Mouse (Mus musculus): Measurements from ENCODE around the gene Schip1. TPM values are rescaled to one million over a fixed set of nuclear protein-coding genes. Genes with fewer than 3 reads are reported as not detected.

The Schip1 gene
- polyA plus RNA-seq, 1 experiment from 2014 or later: 37.1 TPM

- Histone ChIP-seq H3K4me3 (ENCODE audit: low read depth, low read length) (no peak overlapping the region), H3K36me3 (ENCODE audit: control insufficient read depth, insufficient read depth, low read length) (no peaks in the 10 kb centered on the region), H3K27me3 (replicated peaks; ENCODE audit: control insufficient read depth, insufficient read depth, low read length) (no peaks in the 10 kb centered on the region), H3K9me3 (ENCODE audit: control insufficient read depth, low read length) (no peaks in the 10 kb centered on the region), H3K9ac (ENCODE audit: low read depth, low read length) (no peak overlapping the region), H3K4me2 (ENCODE audit: low read depth, low read length) (no peak overlapping the region), H3K4me1 (ENCODE audit: control insufficient read depth, insufficient read depth, low read length) (no peaks in the 10 kb centered on the region), H3K27ac (replicated peaks; ENCODE audit: low read depth, low read length) (no peak overlapping the region)
- 56% methylated on average over 1 of the region's 1 CpGs for WGBS
- ATAC-seq (ENCODE audit: low read depth) (no peak), DNase-seq (ENCODE audit: low spot score) (no peak)
Observed at GRCm38 (mm10) chr3:68160175-68160574, 95.6 kb downstream of the Schip1 start.

GRCm38 (mm10) chr3:68160760-68161159 lies 96.2 kb downstream of the Schip1 start:
- WGBS: 79% methylated on average over 3 of the region's 3 CpGs
- Histone ChIP-seq H3K4me2 (ENCODE audit: low read depth, low read length) (no peak overlapping the region), H3K27me3 (replicated peaks; ENCODE audit: control insufficient read depth, insufficient read depth, low read length) (no peaks in the 10 kb centered on the region), H3K27ac (replicated peaks; ENCODE audit: low read depth, low read length) (no peak overlapping the region), H3K4me3 (ENCODE audit: low read depth, low read length) (no peak overlapping the region), H3K9me3 (ENCODE audit: control insufficient read depth, low read length) (no peaks in the 10 kb centered on the region), H3K36me3 (ENCODE audit: control insufficient read depth, insufficient read depth, low read length) (no peaks in the 10 kb centered on the region), H3K4me1 (ENCODE audit: control insufficient read depth, insufficient read depth, low read length) (no peaks in the 10 kb centered on the region), H3K9ac (ENCODE audit: low read depth, low read length) (no peak overlapping the region)
- no peak for DNase-seq (ENCODE audit: low spot score)
- ATAC-seq (ENCODE audit: low read depth): no peak

- Histone ChIP-seq H3K4me3 (ENCODE audit: low read depth, low read length) (no peak overlapping the region), H3K27ac (replicated peaks; ENCODE audit: low read depth, low read length) (no peak overlapping the region), H3K9me3 (ENCODE audit: control insufficient read depth, low read length) (no peaks in the 10 kb centered on the region), H3K9ac (ENCODE audit: low read depth, low read length) (no peak overlapping the region), H3K27me3 (replicated peaks; ENCODE audit: control insufficient read depth, insufficient read depth, low read length) (no peaks in the 10 kb centered on the region), H3K4me2 (ENCODE audit: low read depth, low read length) (no peak overlapping the region), H3K4me1 (ENCODE audit: control insufficient read depth, insufficient read depth, low read length) (no peaks in the 10 kb centered on the region), H3K36me3 (ENCODE audit: control insufficient read depth, insufficient read depth, low read length) (no peaks in the 10 kb centered on the region)
- ATAC-seq (ENCODE audit: low read depth) (no peak), DNase-seq (ENCODE audit: low spot score) (peak; percentile 20)
- WGBS: 81% methylated on average over 1 of the region's 1 CpGs
Observed at GRCm38 (mm10) chr3:68178248-68178647, 113.6 kb downstream of the Schip1 start.

- Histone ChIP-seq H3K27me3 (replicated peaks; ENCODE audit: control insufficient read depth, insufficient read depth, low read length) (no peaks in the 10 kb centered on the region), H3K4me2 (ENCODE audit: low read depth, low read length) (no peak overlapping the region), H3K27ac (replicated peaks; ENCODE audit: low read depth, low read length) (no peak overlapping the region), H3K9ac (ENCODE audit: low read depth, low read length) (no peak overlapping the region), H3K4me1 (ENCODE audit: control insufficient read depth, insufficient read depth, low read length) (no peaks in the 10 kb centered on the region), H3K36me3 (ENCODE audit: control insufficient read depth, insufficient read depth, low read length) (no peaks in the 10 kb centered on the region), H3K4me3 (ENCODE audit: low read depth, low read length) (no peak overlapping the region), H3K9me3 (ENCODE audit: control insufficient read depth, low read length) (no peaks in the 10 kb centered on the region)
- DNase-seq (ENCODE audit: low spot score) (no peak), ATAC-seq (ENCODE audit: low read depth) (no peak)
- WGBS: 64% methylated on average over 8 of the region's 8 CpGs
Observed at GRCm38 (mm10) chr3:68187471-68187870, 122.9 kb downstream of the Schip1 start.

- ATAC-seq (ENCODE audit: low read depth) (no peak), DNase-seq (ENCODE audit: low spot score) (no peak)
- Histone ChIP-seq H3K9me3 (ENCODE audit: control insufficient read depth, low read length) (no peaks in the 10 kb centered on the region), H3K4me1 (ENCODE audit: control insufficient read depth, insufficient read depth, low read length) (no peaks in the 10 kb centered on the region), H3K4me2 (ENCODE audit: low read depth, low read length) (no peak overlapping the region), H3K4me3 (ENCODE audit: low read depth, low read length) (no peak overlapping the region), H3K36me3 (ENCODE audit: control insufficient read depth, insufficient read depth, low read length) (no peaks in the 10 kb centered on the region), H3K27ac (replicated peaks; ENCODE audit: low read depth, low read length) (no peak overlapping the region), H3K9ac (ENCODE audit: low read depth, low read length) (no peak overlapping the region), H3K27me3 (replicated peaks; ENCODE audit: control insufficient read depth, insufficient read depth, low read length) (no peaks in the 10 kb centered on the region)
- WGBS: 84% methylated on average over 2 of the region's 2 CpGs
Observed at GRCm38 (mm10) chr3:68189100-68189499, 124.5 kb downstream of the Schip1 start.

GRCm38 (mm10) chr3:68196933-68197332 lies 132.3 kb downstream of the Schip1 start:
- H3K27ac ChIP-seq (replicated peaks; ENCODE audit: low read depth, low read length): no peak overlapping the region
- 97% methylated on average over 1 of the region's 1 CpGs for WGBS
- DNase-seq (ENCODE audit: low spot score) (no peak), ATAC-seq (ENCODE audit: low read depth) (no peak)
- H3K27me3 ChIP-seq (replicated peaks; ENCODE audit: control insufficient read depth, insufficient read depth, low read length): no peaks in the 10 kb centered on the region
- H3K36me3 ChIP-seq (ENCODE audit: control insufficient read depth, insufficient read depth, low read length): no peaks in the 10 kb centered on the region
- H3K4me1 ChIP-seq (ENCODE audit: control insufficient read depth, insufficient read depth, low read length): no peaks in the 10 kb centered on the region
- no peak overlapping the region for H3K4me3 ChIP-seq (ENCODE audit: low read depth, low read length)
- no peak overlapping the region for H3K9ac ChIP-seq (ENCODE audit: low read depth, low read length)
- no peak overlapping the region for H3K4me2 ChIP-seq (ENCODE audit: low read depth, low read length)
- no peaks in the 10 kb centered on the region for H3K9me3 ChIP-seq (ENCODE audit: control insufficient read depth, low read length)

- 35% methylated on average over 1 of the region's 1 CpGs for WGBS
- Histone ChIP-seq H3K9ac (ENCODE audit: low read depth, low read length) (no peak overlapping the region), H3K9me3 (ENCODE audit: control insufficient read depth, low read length) (no peaks in the 10 kb centered on the region), H3K4me1 (ENCODE audit: control insufficient read depth, insufficient read depth, low read length) (no peaks in the 10 kb centered on the region), H3K4me3 (ENCODE audit: low read depth, low read length) (no peak overlapping the region), H3K27ac (replicated peaks; ENCODE audit: low read depth, low read length) (no peak overlapping the region), H3K36me3 (ENCODE audit: control insufficient read depth, insufficient read depth, low read length) (no peaks in the 10 kb centered on the region), H3K27me3 (replicated peaks; ENCODE audit: control insufficient read depth, insufficient read depth, low read length) (no peaks in the 10 kb centered on the region), H3K4me2 (ENCODE audit: low read depth, low read length) (no peak overlapping the region)
- no peak for DNase-seq (ENCODE audit: low spot score)
- no peak for ATAC-seq (ENCODE audit: low read depth)
Observed at GRCm38 (mm10) chr3:68201214-68201613, 136.6 kb downstream of the Schip1 start.

- no peak overlapping the region for H3K27ac ChIP-seq (replicated peaks; ENCODE audit: low read depth, low read length)
- no peak overlapping the region for H3K9ac ChIP-seq (ENCODE audit: low read depth, low read length)
- 80% methylated on average over 4 of the region's 4 CpGs for WGBS
- H3K4me1 ChIP-seq (ENCODE audit: control insufficient read depth, insufficient read depth, low read length): no peaks in the 10 kb centered on the region
- H3K9me3 ChIP-seq (ENCODE audit: control insufficient read depth, low read length): no peaks in the 10 kb centered on the region
- H3K4me2 ChIP-seq (ENCODE audit: low read depth, low read length): no peak overlapping the region
- H3K27me3 ChIP-seq (replicated peaks; ENCODE audit: control insufficient read depth, insufficient read depth, low read length): no peaks in the 10 kb centered on the region
- no peak overlapping the region for H3K4me3 ChIP-seq (ENCODE audit: low read depth, low read length)
- no peaks in the 10 kb centered on the region for H3K36me3 ChIP-seq (ENCODE audit: control insufficient read depth, insufficient read depth, low read length)
- ATAC-seq (ENCODE audit: low read depth) (no peak), DNase-seq (ENCODE audit: low spot score) (no peak)
Observed at GRCm38 (mm10) chr3:68202162-68202902, 137.7 kb downstream of the Schip1 start.

GRCm38 (mm10) chr3:68203934-68204467 lies 139.4 kb downstream of the Schip1 start:
- H3K4me1 ChIP-seq (ENCODE audit: control insufficient read depth, insufficient read depth, low read length): no peaks in the 10 kb centered on the region
- no peak overlapping the region for H3K4me3 ChIP-seq (ENCODE audit: low read depth, low read length)
- DNase-seq (ENCODE audit: low spot score) (no peak), ATAC-seq (ENCODE audit: low read depth) (no peak)
- H3K27ac ChIP-seq (replicated peaks; ENCODE audit: low read depth, low read length): no peak overlapping the region
- no peaks in the 10 kb centered on the region for H3K36me3 ChIP-seq (ENCODE audit: control insufficient read depth, insufficient read depth, low read length)
- H3K4me2 ChIP-seq (ENCODE audit: low read depth, low read length): no peak overlapping the region
- H3K27me3 ChIP-seq (replicated peaks; ENCODE audit: control insufficient read depth, insufficient read depth, low read length): no peaks in the 10 kb centered on the region
- WGBS: 60% methylated on average over 4 of the region's 4 CpGs
- no peaks in the 10 kb centered on the region for H3K9me3 ChIP-seq (ENCODE audit: control insufficient read depth, low read length)
- no peak overlapping the region for H3K9ac ChIP-seq (ENCODE audit: low read depth, low read length)
